In the genomic region with DNA sequence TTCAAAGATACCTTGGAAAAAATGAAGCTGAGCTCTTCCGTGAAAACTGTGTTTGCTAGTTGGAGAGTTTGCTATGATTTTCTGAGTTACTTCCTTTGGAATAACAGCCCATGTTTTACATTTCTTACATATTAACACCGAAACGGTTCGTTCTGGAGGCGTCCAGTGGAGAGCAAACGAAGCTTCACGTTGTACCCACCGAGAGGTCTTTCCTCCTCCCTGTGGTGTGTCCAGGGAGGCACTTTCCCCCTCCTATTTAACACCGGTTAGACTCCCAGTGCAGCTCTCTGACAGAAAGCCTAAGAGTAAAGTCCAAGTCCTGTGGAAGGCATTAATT, we compare ENCODE assay signal across 9 mouse cellular contexts. TPM values are rescaled to one million over a fixed set of nuclear protein-coding genes. Genes with fewer than 3 reads are reported as not detected.
DNase-seq lines count a peak whose midpoint lies in the region; ATAC-seq and TF ChIP-seq lines count a peak whose summit lies in the region.
"Had no signal": no experiment of that assay in that cellular context is flagged by ENCODE, and none has a peak within 500 bp of the region (broad histone marks: within the 10 kb centered on the region; RNA-seq: fewer than 3 reads in every experiment).

No protein-coding gene starts in this region.

- H3K4me2 ChIP-seq in lung, embryonic 16.5 days (ENCODE audit: low read depth, low read length), result peak overlapping the region; percentile 80
- H3K4me2 ChIP-seq in limb, embryonic 11.5 days (ENCODE audit: low read depth, severe bottlenecking), result peak overlapping the region; percentile 96

- WGBS in lung, embryonic 16.5 days, result 37% methylated on average over 9 of the region's 9 CpGs
- 31% methylated on average over 9 of the region's 9 CpGs for WGBS in limb, embryonic 11.5 days
- 15% methylated on average over 9 of the region's 9 CpGs for WGBS in small intestine, adult 2 months

- H3K36me3 ChIP-seq in erythroblast, embryonic 14.5 days (ENCODE audit: control insufficient read depth), result no peaks in the 10 kb centered on the region
- no peaks in the 10 kb centered on the region for H3K36me3 ChIP-seq in lung, embryonic 16.5 days (ENCODE audit: control insufficient read depth, insufficient read depth, low read length)
- no peaks in the 10 kb centered on the region for H3K36me3 ChIP-seq in limb, embryonic 11.5 days (ENCODE audit: control insufficient read depth, insufficient read depth, low read length)
- H3K36me3 ChIP-seq in small intestine, adult 2 months (ENCODE audit: control insufficient read depth, insufficient read depth, low read length), result peaks cover 3% of the 10 kb centered on the region; the same call in 1 of the 2 replicates

- H3K27me3 ChIP-seq in erythroblast, embryonic 14.5 days (ENCODE audit: control insufficient read depth), result peaks cover 61% of the 10 kb centered on the region
- H3K27me3 ChIP-seq in lung, embryonic 16.5 days (ENCODE audit: control insufficient read depth, insufficient read depth, low read depth, low read length), result peaks cover 3% of the 10 kb centered on the region; the same call in 1 of the 2 replicates
- peaks cover 7% of the 10 kb centered on the region for H3K27me3 ChIP-seq in limb, embryonic 11.5 days (ENCODE audit: control insufficient read depth, insufficient read depth, low read length)
- H3K27me3 ChIP-seq in small intestine, adult 2 months (ENCODE audit: control insufficient read depth, insufficient read depth, low read length), result no peaks in the 10 kb centered on the region

- no peak for TF ChIP-seq CTCF in small intestine, adult 2 months (IDR thresholded peaks at IDR 0.05; ENCODE audit: extremely low read depth, insufficient read length, insufficient replicate concordance, low read depth, low read length)

- no peak overlapping the region for H3K27ac ChIP-seq in lung, embryonic 16.5 days (ENCODE audit: low read length)
- no peak overlapping the region for H3K27ac ChIP-seq in limb, embryonic 11.5 days (replicated peaks; ENCODE audit: low read depth, low read length)
- peak overlapping the region; percentile 98 for H3K27ac ChIP-seq in small intestine, adult 2 months (ENCODE audit: insufficient read depth, low read depth, low read length)

- no peak for ATAC-seq in erythroblast, adult 5-6 weeks (replicated peaks; ENCODE audit: low FRiP score, poor library complexity, severe bottlenecking)
- no peak for ATAC-seq in lung, embryonic 16.5 days (ENCODE audit: low read depth)
- ATAC-seq in limb, embryonic 11.5 days (ENCODE audit: insufficient number of reproducible peaks, low FRiP score, low TSS enrichment, low read depth), result no peak

- H3K4me3 ChIP-seq in erythroblast, embryonic 14.5 days (replicated peaks), result peak overlapping the region; percentile 57
- H3K4me3 ChIP-seq in lung, embryonic 16.5 days (ENCODE audit: low read length), result peak overlapping the region; percentile 55
- peak overlapping the region; percentile 49 for H3K4me3 ChIP-seq in limb, embryonic 11.5 days (ENCODE audit: low read depth, low read length)
- peak overlapping the region; percentile 82 for H3K4me3 ChIP-seq in small intestine, adult 2 months (ENCODE audit: low read depth, low read length)

- no peak for DNase-seq in lung, postnatal 25 days (ENCODE audit: low spot score)
- peak; percentile 33 for DNase-seq in limb, embryonic 11.5 days (ENCODE audit: low spot score)
- DNase-seq in spleen, postnatal 14 days (ENCODE audit: low spot score in 2 of 2), result no peak
- no peak for DNase-seq in cerebellum, postnatal 25 days

- H3K9me3 ChIP-seq in erythroblast, embryonic 14.5 days (ENCODE audit: control insufficient read depth, low read length), result peaks cover 7% of the 10 kb centered on the region; the same call in 1 of the 2 replicates
- H3K9me3 ChIP-seq in lung, embryonic 16.5 days (ENCODE audit: control insufficient read depth, low read length), result no peaks in the 10 kb centered on the region
- H3K9me3 ChIP-seq in limb, embryonic 11.5 days (ENCODE audit: control insufficient read depth, low read length), result no peaks in the 10 kb centered on the region

- peaks cover 24% of the 10 kb centered on the region for H3K4me1 ChIP-seq in erythroblast, embryonic 14.5 days (ENCODE audit: control insufficient read depth)
- peaks cover 16% of the 10 kb centered on the region for H3K4me1 ChIP-seq in lung, embryonic 16.5 days (replicated peaks; ENCODE audit: control insufficient read depth, insufficient read depth, low read length)
- H3K4me1 ChIP-seq in limb, embryonic 11.5 days (ENCODE audit: control insufficient read depth, insufficient read depth, low read length), result peaks cover 8% of the 10 kb centered on the region; the same call in 1 of the 2 replicates
- peaks cover 15% of the 10 kb centered on the region for H3K4me1 ChIP-seq in small intestine, adult 2 months (ENCODE audit: control insufficient read depth, insufficient read depth, insufficient read length, low read length)

- H3K9ac ChIP-seq in lung, embryonic 16.5 days (ENCODE audit: low read length), result peak overlapping the region; percentile 64
- H3K9ac ChIP-seq in limb, embryonic 11.5 days (ENCODE audit: low read length), result no peak overlapping the region; the same call in 1 of the 2 replicates

- TF ChIP-seq POLR2A in small intestine, adult 2 months (IDR thresholded peaks at IDR 0.05; ENCODE audit: low read depth, low read length), result no peak

RNA-seq across cellular contexts. Expression of gene Gipc2, which starts 1.0 kb away (rescaled TPM):
- not detected in 2 replicates for polyA plus RNA-seq in erythroblast, embryonic 14.5 days (2012)
- not detected in 2 replicates for total RNA-seq in erythroblast, adult 5-6 weeks (2015; ENCODE audit: low replicate concordance)
- 2.4 and 4.7 TPM in 2 replicates for total RNA-seq in erythroblast, adult 5-6 weeks (2017; ENCODE audit: low replicate concordance)
- 12.3 and 13.4 TPM in 2 replicates for polyA plus RNA-seq in lung, embryonic 16.5 days (2015; fragmentation: Nextera tagmentation; extraction: Ambion mirVana)
- 3.0 and 3.3 TPM in 2 replicates for polyA plus RNA-seq in limb, embryonic 11.5 days (2014; fragmentation: Nextera tagmentation; extraction: Ambion mirVana)
- 52.0 and 121 TPM in 2 replicates for polyA plus RNA-seq in small intestine, adult 2 months (2012; rRNA removed)
- total RNA-seq: hematopoietic stem cell, adult 5-6 weeks had no signal

RNA-seq across cellular contexts. Expression of gene Dnajb4, which starts 45.1 kb away (rescaled TPM):
- polyA plus RNA-seq in erythroblast, embryonic 14.5 days (2012), result 0.78 and 0.87 TPM in 2 replicates
- total RNA-seq in erythroblast, adult 5-6 weeks (2015; ENCODE audit: low replicate concordance), result 166 and 217 TPM in 2 replicates
- 316 and 353 TPM in 2 replicates for total RNA-seq in erythroblast, adult 5-6 weeks (2017; ENCODE audit: low replicate concordance)
- polyA plus RNA-seq in lung, embryonic 16.5 days (2015; fragmentation: Nextera tagmentation; extraction: Ambion mirVana), result 44.0 and 44.8 TPM in 2 replicates
- 32.4 and 33.2 TPM in 2 replicates for polyA plus RNA-seq in limb, embryonic 11.5 days (2014; fragmentation: Nextera tagmentation; extraction: Ambion mirVana)
- 0.48 and 1.4 TPM in 2 replicates for polyA plus RNA-seq in small intestine, adult 2 months (2012; rRNA removed)

RNA-seq across cellular contexts. Expression of gene Fubp1, which starts 45.2 kb away (rescaled TPM):
- polyA plus RNA-seq in erythroblast, embryonic 14.5 days (2012), result 27.0 and 29.1 TPM in 2 replicates
- total RNA-seq in erythroblast, adult 5-6 weeks (2015; ENCODE audit: low replicate concordance), result 48.9 and 97.6 TPM in 2 replicates
- 108 and 142 TPM in 2 replicates for total RNA-seq in erythroblast, adult 5-6 weeks (2017; ENCODE audit: low replicate concordance)
- 231 and 251 TPM in 2 replicates for polyA plus RNA-seq in lung, embryonic 16.5 days (2015; fragmentation: Nextera tagmentation; extraction: Ambion mirVana)
- 452 and 482 TPM in 2 replicates for polyA plus RNA-seq in limb, embryonic 11.5 days (2014; fragmentation: Nextera tagmentation; extraction: Ambion mirVana)
- 9.3 and 18.4 TPM in 2 replicates for polyA plus RNA-seq in small intestine, adult 2 months (2012; rRNA removed)

Comparison
In these comparisons a context has a peak if more than half of its experiments do, and no peak if none do; other contexts are left out.
1. RNA of gene Dnajb4, which starts 45.1 kb away (polyA plus RNA-seq): 44.0 to 44.8 TPM in lung, embryonic 16.5 days and 32.4 to 33.2 TPM in limb, embryonic 11.5 days; 0.48 to 1.4 TPM in small intestine, adult 2 months and 0.78 to 0.87 TPM in erythroblast, embryonic 14.5 days; every median in the first group is over 10 times any median in the second.
2. Peak in every context shown above with its lines, with median percentiles within 50 percentile points of each other: H3K4me3 ChIP-seq.